Mouse (Mus musculus) limb, embryonic 12.5 days (tissue): Measurements from ENCODE around the gene Frmpd1. TPM values are rescaled to one million over a fixed set of nuclear protein-coding genes. Genes with fewer than 3 reads are reported as not detected.

ENCODE experiments used
- ATAC-seq: fragments of 200-750 bp; cut with Nextera tagmentation; 2 replicates; pipeline ENCODE4 v1.8.0; 2017; ENCODE audit warnings: low read depth, moderate TSS enrichment; ENCODE audit not compliant: insufficient number of reproducible peaks, insufficient read depth, low FRiP score, low TSS enrichment
- H3K27ac ChIP-seq: fragments of 300-500 bp; sonication (generic); 2 replicates; pipeline ENCODE4 v1.5.1; 2016; ENCODE audit warnings: mild to moderate bottlenecking, moderate library complexity
- H3K27me3 ChIP-seq: fragments of 300-500 bp; sonication (generic); 2 replicates; pipeline ENCODE4 v1.6.1; 2016; ENCODE audit warnings: mild to moderate bottlenecking, moderate library complexity
- H3K36me3 ChIP-seq: fragments of 300-500 bp; sonication (generic); 2 replicates; pipeline ENCODE4 v1.6.1; 2016; ENCODE audit warnings: mild to moderate bottlenecking, moderate library complexity
- H3K4me1 ChIP-seq: fragments of 300-500 bp; sonication (generic); replicated peaks from 2 replicates; pipeline ENCODE4 v1.6.1; 2016
- H3K4me2 ChIP-seq: fragments of 300-500 bp; sonication (generic); 2 replicates; pipeline ENCODE4 v1.6.1; 2016; ENCODE audit warnings: mild to moderate bottlenecking, moderate library complexity
- H3K4me3 ChIP-seq: fragments of 300-500 bp; sonication (generic); replicated peaks from 2 replicates; pipeline ENCODE4 v1.5.1; 2016; ENCODE audit warnings: mild to moderate bottlenecking
- H3K9ac ChIP-seq: fragments of 300-500 bp; sonication (generic); replicated peaks from 2 replicates; pipeline ENCODE4 v1.6.1; 2016; ENCODE audit warnings: mild to moderate bottlenecking, moderate library complexity
- H3K9me3 ChIP-seq: fragments of 300-500 bp; sonication (generic); 2 replicates; pipeline ENCODE4 v1.6.1; 2016; ENCODE audit warnings: mild to moderate bottlenecking, moderate library complexity
- WGBS: fragments of 180-500 bp; shearing (Covaris S2); methylation state at CpG from one replicate; pipeline ENCODE4 v1.1.7; 2016; 5-methylcytosine and 5-hydroxymethylcytosine counted together
- polyA plus RNA-seq: library from polyadenylated mRNA; unstranded; fragments of >200 nt; fragmentation: Nextera tagmentation; extraction: Ambion mirVana; gene quantifications from 2 replicates; pipeline ENCODE4 v1.2.1, GENCODE M21; 2016

Frmpd1 gene
- 3.6 and 3.7 TPM in 2 replicates for polyA plus RNA-seq

GRCm38 (mm10) chr4:45184521-45185330 lies at the start of gene Frmpd1:
Gene Frmpd1 (plus strand): TSS chr4:45184875.
- Histone ChIP-seq H3K4me3 (peak within 1 kb of the TSS; percentile 64), H3K4me1 (peaks cover 4% of the 10 kb centered on the region; the same call in 1 of the 2 replicates), H3K36me3 (no peaks in the 10 kb centered on the region), H3K27me3 (peaks cover 81% of the 10 kb centered on the region), H3K4me2 (peak within 1 kb of the TSS; percentile 97), H3K9me3 (no peaks in the 10 kb centered on the region), H3K9ac (peak within 1 kb of the TSS; percentile 65), H3K27ac (0 out of 2 replicates have a peak within 1 kb of the TSS, but pooled peaks have one; percentile 23)
- ATAC-seq = peak; percentile 78
- under 1% methylated on average over 66 of the region's 85 CpGs for WGBS

- no peaks in the 10 kb centered on the region for H3K36me3 ChIP-seq
- H3K4me1 ChIP-seq = 0 out of 2 replicates have a peak, but pooled peaks cover 8% of the 10 kb centered on the region
- no peak overlapping the region for H3K27ac ChIP-seq
- no peaks in the 10 kb centered on the region for H3K9me3 ChIP-seq
- WGBS = 28% methylated on average over 4 of the region's 4 CpGs
- H3K27me3 ChIP-seq = 0 out of 2 replicates have a peak, but pooled peaks cover 3% of the 10 kb centered on the region
- no peak overlapping the region for H3K4me3 ChIP-seq
- H3K9ac ChIP-seq = no peak overlapping the region
- no peak for ATAC-seq
- no peak overlapping the region for H3K4me2 ChIP-seq
Observed at GRCm38 (mm10) chr4:45137636-45138035, 47.0 kb upstream of the Frmpd1 start.

GRCm38 (mm10) chr4:45141835-45142234 lies 42.8 kb upstream of the Frmpd1 start:
- ATAC-seq = no peak
- Histone ChIP-seq H3K9ac (no peak overlapping the region; the same call in none of the 2 replicates), H3K27ac (no peak overlapping the region), H3K4me3 (no peak overlapping the region), H3K36me3 (no peaks in the 10 kb centered on the region), H3K27me3 (peaks cover 6% of the 10 kb centered on the region; the same call in 1 of the 2 replicates), H3K9me3 (no peaks in the 10 kb centered on the region), H3K4me2 (no peak overlapping the region), H3K4me1 (peaks cover 12% of the 10 kb centered on the region; the same call in 1 of the 2 replicates)
- WGBS = 65% methylated on average over 5 of the region's 5 CpGs

GRCm38 (mm10) chr4:45142411-45142810 lies 42.3 kb upstream of the Frmpd1 start:
- H3K4me2 ChIP-seq = peak overlapping the region; percentile 6; the same call in 1 of the 2 replicates
- H3K27me3 ChIP-seq = peaks cover 3% of the 10 kb centered on the region; the same call in 1 of the 2 replicates
- no peak overlapping the region; the same call in 1 of the 2 replicates for H3K9ac ChIP-seq
- no peaks in the 10 kb centered on the region for H3K9me3 ChIP-seq
- no peaks in the 10 kb centered on the region for H3K36me3 ChIP-seq
- no peak overlapping the region for H3K27ac ChIP-seq
- H3K4me1 ChIP-seq = peaks cover 12% of the 10 kb centered on the region; the same call in 1 of the 2 replicates
- no peak overlapping the region for H3K4me3 ChIP-seq
- WGBS = 45% methylated on average over 11 of the region's 11 CpGs
- ATAC-seq = no peak

GRCm38 (mm10) chr4:45143005-45143404 lies 41.7 kb upstream of the Frmpd1 start:
- no peaks in the 10 kb centered on the region for H3K9me3 ChIP-seq
- H3K27ac ChIP-seq = no peak overlapping the region
- no peak for ATAC-seq
- peaks cover 12% of the 10 kb centered on the region; the same call in 1 of the 2 replicates for H3K4me1 ChIP-seq
- WGBS = 79% methylated on average over 8 of the region's 8 CpGs
- H3K9ac ChIP-seq = no peak overlapping the region
- H3K36me3 ChIP-seq = no peaks in the 10 kb centered on the region
- no peak overlapping the region for H3K4me2 ChIP-seq
- no peak overlapping the region for H3K4me3 ChIP-seq
- peaks cover 3% of the 10 kb centered on the region; the same call in 1 of the 2 replicates for H3K27me3 ChIP-seq

- Histone ChIP-seq H3K4me1 (no peaks in the 10 kb centered on the region), H3K4me2 (no peak overlapping the region), H3K9ac (no peak overlapping the region), H3K36me3 (no peaks in the 10 kb centered on the region), H3K4me3 (no peak overlapping the region), H3K27ac (no peak overlapping the region), H3K27me3 (peaks cover 2% of the 10 kb centered on the region; the same call in 1 of the 2 replicates), H3K9me3 (no peaks in the 10 kb centered on the region)
- 84% methylated on average over 3 of the region's 3 CpGs for WGBS
- no peak for ATAC-seq
Observed at GRCm38 (mm10) chr4:45156433-45156832, 28.2 kb upstream of the Frmpd1 start.

- no peaks in the 10 kb centered on the region for H3K36me3 ChIP-seq
- H3K27me3 ChIP-seq = peaks cover 2% of the 10 kb centered on the region; the same call in 1 of the 2 replicates
- no peak overlapping the region for H3K4me3 ChIP-seq
- no peak overlapping the region for H3K27ac ChIP-seq
- no peak overlapping the region for H3K4me2 ChIP-seq
- H3K9ac ChIP-seq = no peak overlapping the region
- 79% methylated on average over 9 of the region's 9 CpGs for WGBS
- ATAC-seq = no peak
- no peaks in the 10 kb centered on the region for H3K4me1 ChIP-seq
- no peaks in the 10 kb centered on the region for H3K9me3 ChIP-seq
Observed at GRCm38 (mm10) chr4:45158608-45159007, 26.1 kb upstream of the Frmpd1 start.

- no peak for ATAC-seq
- H3K9ac ChIP-seq = no peak overlapping the region
- no peaks in the 10 kb centered on the region for H3K9me3 ChIP-seq
- no peaks in the 10 kb centered on the region for H3K36me3 ChIP-seq
- no peak overlapping the region for H3K4me3 ChIP-seq
- no peaks in the 10 kb centered on the region for H3K4me1 ChIP-seq
- H3K27ac ChIP-seq = no peak overlapping the region
- 80% methylated on average over 6 of the region's 6 CpGs for WGBS
- H3K27me3 ChIP-seq = peaks cover 2% of the 10 kb centered on the region; the same call in 1 of the 2 replicates
- H3K4me2 ChIP-seq = no peak overlapping the region
Observed at GRCm38 (mm10) chr4:45160773-45161172, 23.9 kb upstream of the Frmpd1 start.

- WGBS = 23% methylated on average over 1 of the region's 1 CpGs
- ATAC-seq = no peak
Observed at GRCm38 (mm10) chr4:45163711-45164110, 21.0 kb upstream of the Frmpd1 start.

GRCm38 (mm10) chr4:45165477-45165876 lies 19.2 kb upstream of the Frmpd1 start:
- no peak for ATAC-seq
- no peak overlapping the region for H3K27ac ChIP-seq
- H3K4me2 ChIP-seq = no peak overlapping the region
- H3K9ac ChIP-seq = no peak overlapping the region
- no peaks in the 10 kb centered on the region for H3K4me1 ChIP-seq
- H3K4me3 ChIP-seq = no peak overlapping the region
- no peaks in the 10 kb centered on the region for H3K36me3 ChIP-seq
- no peaks in the 10 kb centered on the region for H3K27me3 ChIP-seq
- 80% methylated on average over 1 of the region's 1 CpGs for WGBS
- no peaks in the 10 kb centered on the region for H3K9me3 ChIP-seq

More at GRCm38 (mm10) chr4:45163711-45164110, 21.0 kb upstream of the Frmpd1 start:
- Histone ChIP-seq H3K36me3 (no peaks in the 10 kb centered on the region), H3K27me3 (peaks cover 2% of the 10 kb centered on the region; the same call in 1 of the 2 replicates), H3K9me3 (no peaks in the 10 kb centered on the region), H3K4me1 (no peaks in the 10 kb centered on the region), H3K9ac (no peak overlapping the region), H3K4me3 (no peak overlapping the region), H3K4me2 (no peak overlapping the region), H3K27ac (no peak overlapping the region)

- ATAC-seq = no peak
- 75% methylated on average over 3 of the region's 3 CpGs for WGBS
- Histone ChIP-seq H3K36me3 (no peaks in the 10 kb centered on the region), H3K9me3 (no peaks in the 10 kb centered on the region), H3K4me1 (no peaks in the 10 kb centered on the region), H3K27me3 (no peaks in the 10 kb centered on the region), H3K4me3 (no peak overlapping the region), H3K9ac (no peak overlapping the region), H3K4me2 (no peak overlapping the region), H3K27ac (no peak overlapping the region)
Observed at GRCm38 (mm10) chr4:45165955-45166354, 18.7 kb upstream of the Frmpd1 start.
